Mouse (Mus musculus) urinary bladder, postnatal 10 days (tissue): Measurements from ENCODE around the gene Slc38a11.

Source experiments
- DNase-seq: peaks from one replicate; pipeline ENCODE4 v3.0.0; 2022; ENCODE audit warnings: low spot score

Slc38a11 gene

DNA sequence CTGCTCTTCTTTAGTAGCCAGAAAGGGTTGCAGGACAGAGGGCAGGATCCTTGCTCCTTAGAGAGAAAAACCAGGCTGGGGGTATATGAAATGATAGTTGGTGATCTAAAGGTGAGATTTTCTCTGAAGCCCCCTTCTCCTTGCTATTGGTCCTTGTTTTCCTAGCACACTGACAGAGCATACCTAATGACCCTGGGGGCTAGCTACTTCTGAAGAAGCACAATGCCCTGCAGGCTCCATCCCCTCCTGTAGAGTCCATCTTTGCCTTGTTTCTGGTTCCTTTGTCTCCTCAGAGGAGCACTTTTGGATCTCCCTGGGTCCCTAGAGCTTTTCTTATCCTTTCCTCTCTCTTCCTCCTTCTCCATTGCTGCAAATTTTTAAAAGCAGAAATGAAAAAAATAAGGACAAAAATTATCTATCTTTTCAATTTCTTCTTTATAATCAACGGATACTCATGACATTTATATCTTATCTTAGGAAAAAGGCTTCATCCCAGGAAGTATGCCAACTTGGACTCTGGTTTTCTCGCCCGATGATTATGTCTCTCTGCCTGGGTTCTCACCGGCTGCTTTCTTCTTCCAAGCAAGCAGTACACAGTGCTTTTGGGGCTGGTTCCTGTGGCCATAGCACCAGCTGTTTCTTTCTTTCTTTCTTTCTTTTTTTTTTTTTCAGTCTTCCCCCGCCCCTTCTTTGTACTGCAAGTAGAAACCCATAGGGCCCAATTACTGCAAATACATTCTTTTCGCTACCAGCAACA lies 41.7 kb downstream of the Slc38a11 start:
- DNase-seq, result no peak

DNA sequence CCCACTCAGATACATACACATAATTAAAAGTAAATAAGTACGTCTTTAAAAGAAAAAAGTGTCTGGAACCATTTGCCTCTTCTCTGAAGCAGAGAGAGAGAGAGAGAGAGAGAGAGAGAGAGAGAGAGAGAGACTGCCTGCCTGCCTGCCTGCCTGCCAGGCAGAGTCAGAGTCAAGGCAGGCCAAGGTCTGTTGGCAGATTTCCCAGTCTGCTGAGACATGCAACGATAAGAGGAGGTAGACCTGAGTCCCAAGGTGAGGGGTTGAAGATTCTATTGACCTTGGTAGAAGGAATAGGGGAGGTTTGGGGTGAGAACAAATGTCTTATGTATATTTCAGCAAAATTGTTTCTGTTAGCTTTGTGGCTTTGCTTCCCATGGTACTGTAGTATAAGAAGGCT lies 42.9 kb downstream of the Slc38a11 start:
- DNase-seq, result no peak

DNA sequence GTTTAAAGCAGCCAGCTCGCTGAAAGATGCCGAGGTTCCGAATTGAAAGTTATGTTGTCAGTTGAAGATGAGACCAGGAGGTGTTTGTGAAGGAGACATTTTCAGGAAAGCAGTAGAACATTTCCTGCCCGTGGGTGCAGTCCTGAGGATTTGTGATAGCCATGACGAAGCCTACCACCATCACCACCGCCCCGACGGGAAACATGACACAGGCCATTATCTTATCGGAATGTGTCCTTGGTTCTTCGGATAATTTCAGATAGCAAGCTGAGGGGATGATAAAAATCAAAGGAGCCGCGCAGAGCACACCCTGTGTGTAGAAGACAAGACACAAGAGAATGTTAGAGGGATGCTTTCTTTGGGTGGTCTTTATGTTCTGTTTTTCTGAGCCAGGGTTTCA lies 47.1 kb downstream of the Slc38a11 start:
- DNase-seq, result no peak

DNA sequence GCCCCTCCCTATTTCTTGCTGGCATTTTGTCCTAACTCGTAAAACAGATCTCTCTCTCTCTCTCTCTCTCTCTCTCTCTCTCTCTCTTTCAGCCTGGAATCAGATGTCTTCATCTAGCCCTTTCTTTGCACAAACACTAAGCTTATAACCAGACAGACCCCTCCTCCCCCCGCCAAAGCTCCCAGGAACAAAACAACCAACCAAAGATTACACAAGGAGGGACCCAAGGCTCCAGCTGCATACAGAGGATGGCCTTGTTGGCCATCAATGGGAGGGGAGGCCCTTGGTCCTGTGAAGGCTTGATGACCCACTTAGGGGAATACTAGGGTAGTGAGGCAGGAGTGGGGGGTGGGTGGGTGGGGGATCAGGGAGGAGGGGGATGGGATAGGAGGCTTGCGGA lies 52.6 kb downstream of the Slc38a11 start:
- no peak for DNase-seq

DNA sequence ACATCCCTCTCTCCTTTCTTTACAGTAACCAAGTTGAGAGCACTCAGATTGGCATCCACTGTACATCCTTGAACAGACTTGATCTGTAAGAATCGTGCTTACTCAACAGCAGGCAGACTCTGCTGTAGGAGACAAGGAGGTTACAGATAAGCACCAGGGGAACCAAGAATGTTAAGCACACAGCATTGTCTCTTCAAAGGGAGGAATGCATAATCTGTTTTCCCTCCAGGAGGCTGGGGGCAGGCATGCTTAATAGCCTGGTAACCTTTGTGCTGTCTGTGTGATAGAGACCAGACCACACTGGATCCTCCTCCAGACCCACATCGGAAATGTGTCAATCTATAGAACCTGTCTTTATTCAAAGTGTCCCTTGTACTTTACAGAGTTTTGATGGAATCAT lies 67.3 kb downstream of the Slc38a11 start:
- no peak for DNase-seq

DNA sequence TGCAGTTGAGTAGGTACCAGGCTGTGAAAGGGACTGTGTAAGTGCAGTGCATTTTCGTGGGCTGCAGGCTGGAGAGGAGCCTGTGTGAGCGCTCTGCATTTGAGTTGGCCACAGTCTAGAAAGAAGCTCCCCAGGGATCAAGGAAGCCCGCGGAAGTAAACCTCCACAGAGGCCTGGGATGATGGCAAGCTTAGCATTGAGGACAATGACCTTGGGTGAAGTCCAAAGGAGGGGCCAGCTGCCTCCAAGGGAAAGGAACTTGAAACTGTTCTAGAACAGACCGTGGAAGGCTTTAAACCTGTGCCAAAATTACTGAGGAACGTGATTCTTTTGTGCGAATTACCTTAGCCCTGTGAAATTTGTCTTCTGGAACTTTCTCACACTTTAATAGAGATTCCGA lies 69.7 kb downstream of the Slc38a11 start:
- DNase-seq, result no peak

DNA sequence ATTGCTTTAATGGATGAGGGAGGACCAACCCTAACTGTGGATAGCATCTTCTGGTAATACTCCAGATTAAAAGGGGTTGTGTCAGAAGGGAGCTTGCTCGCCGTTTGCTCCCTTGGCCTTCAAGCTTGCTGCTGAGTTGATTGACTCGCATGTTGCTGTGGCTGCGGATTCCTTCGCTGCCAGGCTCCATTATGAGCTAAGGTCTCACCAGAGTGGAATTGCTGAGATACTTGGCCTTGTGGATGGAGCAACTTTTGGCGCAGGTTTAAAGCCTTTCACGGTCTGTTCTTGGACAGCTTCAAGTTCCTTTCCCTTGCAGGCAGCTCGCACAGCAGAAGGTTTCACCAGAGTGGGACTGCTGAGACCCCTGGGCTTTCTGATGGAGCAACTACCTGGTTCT lies 70.4 kb downstream of the Slc38a11 start:
- DNase-seq, result no peak

DNA sequence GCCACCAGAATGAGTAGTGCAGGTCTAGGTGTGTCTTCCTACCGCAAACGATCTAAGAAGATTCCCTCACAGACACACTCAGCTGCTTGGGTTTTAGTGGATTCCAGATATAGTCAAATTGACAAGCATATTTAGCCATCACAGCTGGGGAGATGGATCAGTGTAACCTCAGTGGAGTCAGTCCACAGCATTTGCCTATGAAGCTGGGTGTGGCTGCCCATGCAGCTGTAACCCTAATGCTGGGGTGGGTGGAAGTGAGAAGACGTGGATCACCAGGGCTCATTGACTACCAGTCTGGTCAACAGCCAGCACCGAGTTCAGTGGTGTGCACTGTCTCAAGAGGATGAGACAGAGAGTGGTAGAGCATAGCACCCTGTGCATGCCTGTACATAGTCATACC lies 74.1 kb downstream of the Slc38a11 start:
- DNase-seq, result no peak

DNA sequence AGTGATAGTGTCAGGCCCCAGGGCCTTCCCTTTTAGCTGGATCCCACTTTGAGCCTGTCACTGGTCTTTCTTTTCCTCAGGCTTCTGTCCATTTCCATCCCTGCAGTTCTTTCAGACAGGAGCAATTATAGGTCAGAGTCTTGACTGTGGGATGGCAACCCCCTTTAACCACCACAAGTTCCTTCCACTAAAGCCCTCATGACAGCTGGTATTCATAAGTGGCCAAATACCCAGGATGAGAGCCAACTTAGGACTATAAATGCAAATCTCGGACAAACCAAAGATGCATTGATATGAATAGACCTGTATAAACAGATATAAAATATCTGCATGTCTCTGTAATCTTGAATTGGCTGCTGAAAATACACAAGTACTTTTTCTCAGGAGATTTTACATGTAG lies 75.1 kb downstream of the Slc38a11 start:
- no peak for DNase-seq

DNA sequence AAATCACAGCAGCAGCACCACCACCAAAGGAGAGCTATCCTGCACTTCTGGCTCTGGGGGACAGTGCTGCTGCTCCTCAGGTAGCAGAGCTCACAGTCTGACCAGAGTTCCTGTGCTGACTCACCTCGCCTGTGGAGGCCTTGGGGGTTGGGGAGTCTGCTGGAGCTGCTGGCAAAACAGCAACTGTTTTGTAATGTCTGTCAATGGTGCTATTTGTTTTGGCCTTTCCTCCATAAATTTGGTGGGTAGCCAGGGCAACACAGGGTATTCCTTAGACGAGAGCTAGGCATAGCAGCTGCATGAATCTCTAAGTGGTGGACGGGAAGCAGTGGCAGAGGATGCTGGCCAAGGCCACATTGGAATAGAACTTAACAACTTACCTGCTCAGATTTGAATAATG lies 78.5 kb downstream of the Slc38a11 start:
- no peak for DNase-seq

DNA sequence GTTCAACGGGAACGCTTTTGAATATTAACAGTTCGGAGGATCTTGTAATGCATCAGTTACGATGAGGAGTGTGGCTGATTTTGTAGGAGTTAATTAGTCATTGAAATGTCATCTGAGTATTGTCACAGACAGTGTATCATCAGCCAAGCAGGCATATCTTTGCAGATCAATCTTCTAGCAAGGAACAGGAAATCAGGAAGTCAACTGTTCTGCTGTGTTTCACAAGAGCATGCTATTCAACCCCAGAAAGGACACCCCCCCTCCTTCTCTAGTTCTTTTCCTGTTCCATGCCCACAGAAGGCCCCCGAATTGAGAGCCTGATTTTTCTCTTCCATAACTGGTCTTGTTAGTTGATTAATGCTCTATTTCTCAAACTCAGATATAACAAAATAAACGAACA lies 80.9 kb downstream of the Slc38a11 start:
- DNase-seq, result no peak

DNA sequence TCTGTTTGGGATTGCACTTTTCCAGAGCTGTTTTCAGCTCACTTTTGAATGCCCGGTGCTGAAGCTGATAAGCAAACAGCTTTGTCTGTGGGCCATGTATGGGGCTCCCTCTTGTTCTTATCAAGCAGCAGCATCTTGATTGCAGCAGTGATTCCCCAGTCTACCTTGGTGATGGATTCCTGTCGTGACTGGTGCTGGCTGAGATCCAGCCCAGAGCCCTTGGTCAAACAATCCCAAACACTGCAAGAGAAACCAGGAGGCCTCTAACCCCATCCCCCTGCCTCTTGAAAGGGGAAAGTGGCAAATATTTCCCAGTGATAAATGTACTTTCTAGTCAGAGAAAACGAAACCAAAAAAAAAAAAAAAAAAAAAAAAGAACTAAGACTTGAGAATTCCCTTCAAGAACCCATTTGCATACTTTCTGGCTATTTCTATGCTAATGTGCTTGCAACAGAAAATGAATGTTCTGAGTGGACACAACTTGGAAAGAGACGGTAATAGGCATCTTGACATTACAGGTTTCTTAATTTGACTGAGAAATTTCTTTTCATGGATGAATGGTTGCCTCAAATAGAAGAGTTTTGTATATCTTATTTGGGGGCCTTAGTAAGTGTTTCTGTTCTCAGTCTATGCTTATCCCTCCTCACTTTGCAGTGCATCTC lies 84.7 kb downstream of the Slc38a11 start:
- DNase-seq, result no peak

DNA sequence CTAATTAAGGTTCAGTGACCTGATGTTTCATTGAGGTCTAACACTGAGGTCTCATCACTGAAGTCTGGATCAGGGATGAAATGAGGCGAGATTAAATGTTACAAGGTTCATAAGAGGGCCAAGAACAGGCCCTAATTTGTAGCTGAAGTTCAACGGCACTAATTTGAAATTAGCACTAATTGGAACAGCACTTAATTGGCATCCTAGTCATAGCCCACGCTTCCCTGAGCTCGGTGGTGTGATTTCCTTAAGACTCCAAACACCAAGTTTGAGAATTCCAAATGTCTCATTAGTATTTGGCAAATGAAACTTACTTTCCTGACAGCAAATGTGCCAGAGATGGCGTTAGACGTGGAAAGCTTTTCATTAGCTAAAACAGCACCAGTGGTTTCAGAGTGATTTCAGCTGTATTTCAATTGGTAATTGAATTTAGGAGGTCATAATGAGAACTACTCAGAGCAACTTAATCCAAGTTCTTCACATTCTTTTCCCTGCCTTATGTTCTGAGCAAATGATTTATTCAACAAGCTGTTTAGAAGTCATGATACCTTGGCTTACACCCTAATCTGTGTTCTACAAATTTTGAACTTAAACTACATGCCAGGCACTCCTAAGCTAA lies 88.3 kb downstream of the Slc38a11 start:
- no peak for DNase-seq

DNA sequence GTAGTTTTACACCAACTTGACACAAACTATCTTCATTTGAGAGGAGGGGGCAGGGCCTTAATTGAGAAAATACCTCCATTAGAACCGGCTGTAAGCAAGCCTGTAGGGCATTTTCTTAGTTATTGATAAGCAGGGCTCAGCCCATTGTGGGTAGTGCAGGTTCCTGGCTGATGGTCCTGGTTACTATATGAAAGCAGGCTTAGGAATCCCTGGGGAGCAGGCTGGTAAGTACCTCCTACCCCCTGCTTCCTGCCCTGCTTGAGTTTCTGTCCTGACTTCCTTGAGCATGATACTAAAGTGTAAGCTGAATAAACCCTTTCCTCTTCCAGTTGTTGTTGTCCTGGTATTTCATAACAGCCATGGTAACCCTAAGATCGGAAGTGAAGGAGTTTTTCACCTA lies 89.9 kb downstream of the Slc38a11 start:
- DNase-seq, result no peak

DNA sequence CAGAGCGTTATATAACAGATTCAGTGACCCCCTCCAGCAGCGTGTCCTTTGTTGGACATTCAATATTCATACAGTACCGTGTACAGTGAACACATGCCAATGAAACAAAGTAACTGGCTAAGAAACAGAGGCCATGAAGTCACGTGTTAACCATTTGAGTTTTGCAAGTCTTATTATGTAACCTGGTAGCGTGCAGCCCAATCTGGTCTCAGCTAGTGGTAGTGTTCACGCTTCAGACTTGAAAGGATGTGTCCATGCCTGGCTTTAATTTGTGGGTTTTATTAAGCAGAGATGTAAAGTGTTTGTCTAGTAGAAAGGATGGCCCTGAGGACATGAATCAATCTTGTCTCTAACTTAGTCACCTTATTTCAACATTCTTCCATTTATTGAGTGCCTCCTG lies 95.1 kb downstream of the Slc38a11 start:
- no peak for DNase-seq

DNA sequence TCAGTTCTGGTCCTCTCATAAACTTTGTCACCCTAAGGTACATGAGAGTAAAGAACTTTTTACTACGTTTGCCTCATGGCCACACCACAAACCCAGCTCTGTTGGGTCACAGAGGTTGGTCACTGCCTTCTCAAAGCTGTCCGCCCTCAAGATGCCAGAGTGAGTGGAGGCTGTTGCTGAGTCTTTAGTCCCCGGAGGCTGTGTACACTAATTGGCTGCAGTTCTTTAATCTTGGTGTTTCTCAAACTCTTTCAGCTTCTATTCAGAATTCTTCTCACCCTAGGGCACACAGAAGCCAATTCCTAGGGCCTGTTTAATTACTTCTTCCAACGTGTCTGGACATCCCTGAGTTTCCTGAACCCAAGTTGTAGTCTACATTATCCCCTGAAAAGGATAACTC lies 96.0 kb downstream of the Slc38a11 start:
- no peak for DNase-seq

DNA sequence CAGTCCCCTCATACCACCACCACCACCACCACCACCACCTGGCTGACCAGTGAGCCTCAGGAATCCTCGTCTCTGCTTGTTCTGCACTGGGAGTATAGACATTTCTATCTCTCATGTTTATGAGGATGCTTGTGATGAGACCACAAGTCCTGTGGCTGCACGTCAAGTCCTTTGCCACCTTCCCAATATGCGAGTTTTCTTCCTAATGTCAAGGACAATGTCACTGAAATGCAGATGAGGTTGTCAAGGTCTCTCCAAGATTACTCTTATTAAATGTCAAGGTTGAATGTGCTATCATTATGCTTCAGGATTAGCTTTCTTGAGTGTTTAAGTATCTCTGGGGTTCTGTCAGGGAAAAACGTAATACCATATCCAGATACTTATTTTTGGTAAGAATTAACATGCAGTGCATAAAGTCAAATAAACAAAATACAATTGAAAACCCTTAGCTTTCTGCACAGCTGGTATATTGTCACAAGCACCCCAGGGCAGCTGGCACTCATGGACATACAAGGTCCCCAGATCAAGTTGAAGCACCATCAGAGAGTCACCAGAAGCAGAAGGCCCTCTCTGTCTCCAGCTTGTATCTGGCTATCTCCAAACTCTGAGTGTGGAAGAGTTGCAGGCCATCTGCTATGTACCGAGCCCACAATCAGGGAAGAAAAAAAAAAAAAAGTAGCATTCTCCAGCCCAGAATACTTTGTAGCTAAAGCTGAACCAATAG lies 97.1 kb downstream of the Slc38a11 start:
- DNase-seq, result no peak
